ENCODE assay signal across 8 mouse cellular contexts in genomic region chr6:124813933-124814332, GRCm38 (mm10). TPM values are rescaled to one million over a fixed set of nuclear protein-coding genes. Genes with fewer than 3 reads are reported as not detected.
A peak's percentile ranks its signal among the peaks of the same experiment; 100 is the strongest.
DNase-seq lines count a peak whose midpoint lies in the region; ATAC-seq and TF ChIP-seq lines count a peak whose summit lies in the region.

Gene Tpi1, minus strand, starts transcription at chr6:124814296.

- H3K9me3 ChIP-seq in embryonic facial prominence, embryonic 14.5 days (ENCODE audit: control insufficient read depth, low read length), result no peaks in the 10 kb centered on the region
- no peaks in the 10 kb centered on the region for H3K9me3 ChIP-seq in limb, embryonic 14.5 days (ENCODE audit: control insufficient read depth, low read length)
- H3K9me3 ChIP-seq in midbrain, postnatal 0 days (ENCODE audit: low read length), result no peaks in the 10 kb centered on the region

- DNase-seq in 3134 (ENCODE audit: extremely low read depth, insufficient read length, low spot score), result peak; percentile 83
- peak; percentile 94 for DNase-seq in adrenal gland, postnatal 36 days
- peak; percentile 95 for DNase-seq in embryonic facial prominence, embryonic 14.5 days (ENCODE audit: low spot score)
- DNase-seq in heart, adult 8-10 months (ENCODE audit: low spot score), result peak; percentile 94
- DNase-seq in kidney, adult 9 months, result peak; percentile 95
- DNase-seq in limb, embryonic 14.5 days (ENCODE audit: low spot score), result peak; percentile 95
- peak; percentile 93 for DNase-seq in midbrain, postnatal 0 days (ENCODE audit: low spot score)
- peak; percentile 75 to 80 for DNase-seq in spleen, postnatal 14 days (ENCODE audit: low spot score in 2 of 2)

- ATAC-seq in embryonic facial prominence, embryonic 14.5 days (ENCODE audit: low read depth), result peak; percentile 90
- ATAC-seq in limb, embryonic 14.5 days (ENCODE audit: low FRiP score, low read depth), result peak; percentile 89
- ATAC-seq in midbrain, postnatal 0 days (ENCODE audit: low FRiP score), result peak; percentile 83

- TF ChIP-seq POLR2A in limb, embryonic 14.5 days (IDR thresholded peaks at IDR 0.05; ENCODE audit: borderline replicate concordance, extremely low read depth, insufficient read depth, insufficient read length), result peak; percentile 97; the same call in 1 of the 2 replicates

- H3K4me1 ChIP-seq in embryonic facial prominence, embryonic 14.5 days (ENCODE audit: control insufficient read depth, insufficient read depth, low read length), result peaks cover 11% of the 10 kb centered on the region
- peaks cover 28% of the 10 kb centered on the region for H3K4me1 ChIP-seq in limb, embryonic 14.5 days (ENCODE audit: control insufficient read depth, insufficient read depth, low read length)
- peaks cover 14% of the 10 kb centered on the region for H3K4me1 ChIP-seq in midbrain, postnatal 0 days (ENCODE audit: insufficient read depth, low read length)

- H3K9ac ChIP-seq in embryonic facial prominence, embryonic 14.5 days (ENCODE audit: low read depth, low read length), result peak within 1 kb of the TSS; percentile 85
- peak within 1 kb of the TSS; percentile 65 for H3K9ac ChIP-seq in limb, embryonic 14.5 days (ENCODE audit: low read depth, low read length, severe bottlenecking)
- peak within 1 kb of the TSS; percentile 71 for H3K9ac ChIP-seq in midbrain, postnatal 0 days (replicated peaks; ENCODE audit: low read length, poor library complexity, severe bottlenecking)

- H3K36me3 ChIP-seq in embryonic facial prominence, embryonic 14.5 days (ENCODE audit: control insufficient read depth, insufficient read depth, low read length), result peaks cover 53% of the 10 kb centered on the region
- peaks cover 67% of the 10 kb centered on the region for H3K36me3 ChIP-seq in limb, embryonic 14.5 days (ENCODE audit: control insufficient read depth, insufficient read depth, low read length)
- peaks cover 43% of the 10 kb centered on the region for H3K36me3 ChIP-seq in midbrain, postnatal 0 days (ENCODE audit: insufficient read depth, low read length)

- WGBS in embryonic facial prominence, embryonic 14.5 days, result under 1% methylated on average over 22 of the region's 22 CpGs
- WGBS in limb, embryonic 14.5 days, result 0% methylated on average over 21 of the region's 22 CpGs
- WGBS in midbrain, postnatal 0 days, result under 1% methylated on average over 22 of the region's 22 CpGs

- no peak for TF ChIP-seq CTCF in midbrain, postnatal 0 days (IDR thresholded peaks at IDR 0.05)

- peak within 1 kb of the TSS; percentile 88 for H3K4me2 ChIP-seq in embryonic facial prominence, embryonic 14.5 days (ENCODE audit: low read depth, low read length)
- peak within 1 kb of the TSS; percentile 72 for H3K4me2 ChIP-seq in limb, embryonic 14.5 days (replicated peaks; ENCODE audit: low read depth, low read length, severe bottlenecking)
- peak within 1 kb of the TSS; percentile 87 for H3K4me2 ChIP-seq in midbrain, postnatal 0 days (ENCODE audit: low read depth, low read length, poor library complexity, severe bottlenecking)

- H3K27ac ChIP-seq in embryonic facial prominence, embryonic 14.5 days (replicated peaks; ENCODE audit: low read depth, low read length), result peak within 1 kb of the TSS; percentile 89
- peak within 1 kb of the TSS; percentile 79 for H3K27ac ChIP-seq in limb, embryonic 14.5 days (replicated peaks; ENCODE audit: low read depth, low read length)
- H3K27ac ChIP-seq in midbrain, postnatal 0 days (ENCODE audit: low read depth, low read length), result peak within 1 kb of the TSS; percentile 74

- H3K4me3 ChIP-seq in embryonic facial prominence, embryonic 14.5 days (ENCODE audit: low read depth, low read length), result peak within 1 kb of the TSS; percentile 72
- peak within 1 kb of the TSS; percentile 48 for H3K4me3 ChIP-seq in limb, embryonic 14.5 days (replicated peaks; ENCODE audit: low read length)
- H3K4me3 ChIP-seq in midbrain, postnatal 0 days (ENCODE audit: low read depth, low read length), result peak within 1 kb of the TSS; percentile 61

- no peaks in the 10 kb centered on the region for H3K27me3 ChIP-seq in embryonic facial prominence, embryonic 14.5 days (replicated peaks; ENCODE audit: control insufficient read depth, insufficient read depth, low read length)
- H3K27me3 ChIP-seq in limb, embryonic 14.5 days (ENCODE audit: control insufficient read depth, insufficient read depth, low read length), result no peaks in the 10 kb centered on the region
- H3K27me3 ChIP-seq in midbrain, postnatal 0 days (ENCODE audit: insufficient read depth, low read length), result no peaks in the 10 kb centered on the region

RNA-seq across cellular contexts. Expression of gene Tpi1, which starts in this region (rescaled TPM):
- total RNA-seq in adrenal gland, postnatal 36 days (2021), result 100 to 1,000 TPM; 406 to 411 TPM
- 861 and 874 TPM in 2 replicates for polyA plus RNA-seq in embryonic facial prominence, embryonic 14.5 days (2014; fragmentation: Nextera tagmentation; extraction: Ambion mirVana)
- 1,000 to 10,000 TPM in 1 of 4 experiments, 100 to 1,000 TPM in 3; 893 to 1,022 (median 969) TPM for total RNA-seq in heart, adult 8-10 months (2022)
- polyA plus RNA-seq in limb, embryonic 14.5 days (2012; rRNA removed), result 636 and 744 TPM in 2 replicates
- 808 and 825 TPM in 2 replicates for polyA plus RNA-seq in limb, embryonic 14.5 days (2014; fragmentation: Nextera tagmentation; extraction: Ambion mirVana)
- total RNA-seq in midbrain, postnatal 0 days (2014; rRNA removed), result 392 and 419 TPM in 2 replicates
- 415 and 480 TPM in 2 replicates for polyA plus RNA-seq in midbrain, postnatal 0 days (2015; fragmentation: Nextera tagmentation; extraction: Ambion mirVana)

Comparison
In these comparisons a context has a peak if more than half of its experiments do, and no peak if none do; other contexts are left out.
1. Peak in every context shown above with its lines: DNase-seq, ATAC-seq, H3K4me3 ChIP-seq and H3K27ac ChIP-seq.